Mouse (Mus musculus): Measurements from ENCODE around the gene Cul1. TPM values are rescaled to one million over a fixed set of nuclear protein-coding genes. Genes with fewer than 3 reads are reported as not detected.

Cul1 gene
- polyA plus RNA-seq, 1 experiment from 2014 or later, result 156 TPM

GRCm38 (mm10) chr6:47520030-47520429 lies 66.8 kb downstream of the Cul1 start:
- H3K27ac ChIP-seq, result no peak overlapping the region
- ATAC-seq (ENCODE audit: low FRiP score), result no peak
- H3K36me3 ChIP-seq, result peaks cover 84% of the 10 kb centered on the region
- no peaks in the 10 kb centered on the region for H3K27me3 ChIP-seq
- WGBS, result 89% methylated on average over 2 of the region's 2 CpGs
- H3K9me3 ChIP-seq (replicated peaks), result no peaks in the 10 kb centered on the region
- H3K4me1 ChIP-seq, result no peaks in the 10 kb centered on the region
- H3K9ac ChIP-seq, result no peak overlapping the region
- no peak overlapping the region for H3K4me2 ChIP-seq (replicated peaks)
- H3K4me3 ChIP-seq, result no peak overlapping the region

- Histone ChIP-seq H3K4me2 (replicated peaks) (no peak overlapping the region), H3K9ac (no peak overlapping the region), H3K9me3 (replicated peaks) (no peaks in the 10 kb centered on the region), H3K36me3 (peaks cover 85% of the 10 kb centered on the region), H3K27me3 (no peaks in the 10 kb centered on the region), H3K4me1 (no peaks in the 10 kb centered on the region), H3K4me3 (no peak overlapping the region), H3K27ac (no peak overlapping the region)
- ATAC-seq (ENCODE audit: low FRiP score), result no peak
- whole genome bisulfite sequencing, result 96% methylated on average over 3 of the region's 3 CpGs
Measured at GRCm38 (mm10) chr6:47522431-47522830, 69.2 kb downstream of the Cul1 start.

GRCm38 (mm10) chr6:47525041-47525440 lies 71.8 kb downstream of the Cul1 start:
- H3K4me3 ChIP-seq, result no peak overlapping the region
- ATAC-seq (ENCODE audit: low FRiP score), result no peak
- 83% methylated on average over 2 of the region's 2 CpGs for WGBS
- no peaks in the 10 kb centered on the region for H3K27me3 ChIP-seq
- no peak overlapping the region for H3K27ac ChIP-seq
- H3K36me3 ChIP-seq, result peaks cover 85% of the 10 kb centered on the region
- H3K4me2 ChIP-seq (replicated peaks), result no peak overlapping the region
- H3K9me3 ChIP-seq (replicated peaks), result no peaks in the 10 kb centered on the region
- no peaks in the 10 kb centered on the region for H3K4me1 ChIP-seq
- H3K9ac ChIP-seq, result no peak overlapping the region

GRCm38 (mm10) chr6:47526446-47526845 lies 73.2 kb downstream of the Cul1 start:
- H3K4me3 ChIP-seq, result no peak overlapping the region
- no peaks in the 10 kb centered on the region for H3K27me3 ChIP-seq
- WGBS, result 80% methylated on average over 4 of the region's 4 CpGs
- H3K9me3 ChIP-seq (replicated peaks), result no peaks in the 10 kb centered on the region
- no peaks in the 10 kb centered on the region for H3K4me1 ChIP-seq
- H3K27ac ChIP-seq, result no peak overlapping the region
- H3K4me2 ChIP-seq (replicated peaks), result no peak overlapping the region
- H3K36me3 ChIP-seq, result peaks cover 87% of the 10 kb centered on the region
- H3K9ac ChIP-seq, result no peak overlapping the region
- ATAC-seq (ENCODE audit: low FRiP score), result no peak

- Histone ChIP-seq H3K9ac (no peak overlapping the region), H3K27me3 (no peaks in the 10 kb centered on the region), H3K9me3 (replicated peaks) (no peaks in the 10 kb centered on the region), H3K4me2 (replicated peaks) (no peak overlapping the region), H3K4me1 (no peaks in the 10 kb centered on the region), H3K27ac (no peak overlapping the region), H3K36me3 (peaks cover 88% of the 10 kb centered on the region), H3K4me3 (no peak overlapping the region)
- WGBS, result 89% methylated on average over 2 of the region's 2 CpGs
- no peak for ATAC-seq (ENCODE audit: low FRiP score)
Measured at GRCm38 (mm10) chr6:47527129-47527528, 73.9 kb downstream of the Cul1 start.

- Histone ChIP-seq H3K36me3 (peaks cover 88% of the 10 kb centered on the region), H3K4me2 (replicated peaks) (no peak overlapping the region), H3K9me3 (replicated peaks) (no peaks in the 10 kb centered on the region), H3K4me1 (no peaks in the 10 kb centered on the region), H3K4me3 (no peak overlapping the region), H3K27me3 (no peaks in the 10 kb centered on the region), H3K9ac (no peak overlapping the region), H3K27ac (no peak overlapping the region)
- no peak for ATAC-seq (ENCODE audit: low FRiP score)
- 94% methylated on average over 1 of the region's 1 CpGs for whole genome bisulfite sequencing
Measured at GRCm38 (mm10) chr6:47527655-47528054, 74.5 kb downstream of the Cul1 start.

GRCm38 (mm10) chr6:47532547-47532946 lies 79.3 kb downstream of the Cul1 start:
- Histone ChIP-seq H3K4me2 (replicated peaks) (no peak overlapping the region), H3K4me3 (no peak overlapping the region), H3K36me3 (peaks cover 72% of the 10 kb centered on the region), H3K9me3 (replicated peaks) (no peaks in the 10 kb centered on the region), H3K9ac (no peak overlapping the region), H3K27me3 (no peaks in the 10 kb centered on the region), H3K4me1 (no peaks in the 10 kb centered on the region), H3K27ac (no peak overlapping the region)
- no peak for ATAC-seq (ENCODE audit: low FRiP score)
- 77% methylated on average over 1 of the region's 1 CpGs for WGBS

GRCm38 (mm10) chr6:47535333-47535732 lies 82.1 kb downstream of the Cul1 start:
- Histone ChIP-seq H3K9me3 (replicated peaks) (no peaks in the 10 kb centered on the region), H3K36me3 (peaks cover 50% of the 10 kb centered on the region), H3K4me3 (no peak overlapping the region), H3K9ac (no peak overlapping the region), H3K27ac (no peak overlapping the region), H3K4me1 (no peaks in the 10 kb centered on the region), H3K27me3 (no peaks in the 10 kb centered on the region), H3K4me2 (replicated peaks) (no peak overlapping the region)
- 93% methylated on average over 5 of the region's 5 CpGs for WGBS
- no peak for ATAC-seq (ENCODE audit: low FRiP score)

- no peak overlapping the region for H3K4me3 ChIP-seq
- H3K9me3 ChIP-seq (replicated peaks), result no peaks in the 10 kb centered on the region
- H3K27ac ChIP-seq, result no peak overlapping the region
- H3K9ac ChIP-seq, result no peak overlapping the region
- ATAC-seq (ENCODE audit: low FRiP score), result no peak
- H3K36me3 ChIP-seq, result peaks cover 64% of the 10 kb centered on the region
- no peak overlapping the region for H3K4me2 ChIP-seq (replicated peaks)
- no peaks in the 10 kb centered on the region for H3K4me1 ChIP-seq
- WGBS, result 96% methylated on average over 4 of the region's 4 CpGs
- H3K27me3 ChIP-seq, result no peaks in the 10 kb centered on the region
Measured at GRCm38 (mm10) chr6:47552280-47552679, 99.1 kb downstream of the Cul1 start.

GRCm38 (mm10) chr6:47559287-47559686 lies 106.1 kb downstream of the Cul1 start:
- Histone ChIP-seq H3K9ac (no peak overlapping the region), H3K27ac (no peak overlapping the region), H3K4me1 (no peaks in the 10 kb centered on the region), H3K36me3 (peaks cover 42% of the 10 kb centered on the region), H3K4me3 (no peak overlapping the region), H3K9me3 (replicated peaks) (no peaks in the 10 kb centered on the region), H3K27me3 (no peaks in the 10 kb centered on the region), H3K4me2 (replicated peaks) (no peak overlapping the region)
- ATAC-seq (ENCODE audit: low FRiP score), result no peak
- WGBS, result 91% methylated on average over 2 of the region's 2 CpGs

- Histone ChIP-seq H3K27ac (no peak overlapping the region), H3K9ac (no peak overlapping the region), H3K4me2 (replicated peaks) (no peak overlapping the region), H3K4me3 (no peak overlapping the region), H3K9me3 (replicated peaks) (no peaks in the 10 kb centered on the region), H3K4me1 (no peaks in the 10 kb centered on the region), H3K36me3 (peaks cover 34% of the 10 kb centered on the region), H3K27me3 (no peaks in the 10 kb centered on the region)
- no peak for ATAC-seq (ENCODE audit: low FRiP score)
Measured at GRCm38 (mm10) chr6:47560407-47560806, 107.2 kb downstream of the Cul1 start.

GRCm38 (mm10) chr6:47560846-47561245 lies 107.6 kb downstream of the Cul1 start:
- H3K27ac ChIP-seq, result no peak overlapping the region
- H3K27me3 ChIP-seq, result no peaks in the 10 kb centered on the region
- no peaks in the 10 kb centered on the region for H3K9me3 ChIP-seq (replicated peaks)
- H3K36me3 ChIP-seq, result peaks cover 31% of the 10 kb centered on the region
- no peaks in the 10 kb centered on the region for H3K4me1 ChIP-seq
- no peak overlapping the region for H3K4me2 ChIP-seq (replicated peaks)
- no peak overlapping the region for H3K4me3 ChIP-seq
- 97% methylated on average over 2 of the region's 2 CpGs for whole genome bisulfite sequencing
- no peak for ATAC-seq (ENCODE audit: low FRiP score)
- H3K9ac ChIP-seq, result no peak overlapping the region

GRCm38 (mm10) chr6:47561426-47561825 lies 108.2 kb downstream of the Cul1 start:
- H3K4me2 ChIP-seq (replicated peaks), result no peak overlapping the region
- H3K4me1 ChIP-seq, result no peaks in the 10 kb centered on the region
- H3K4me3 ChIP-seq, result no peak overlapping the region
- WGBS, result 94% methylated on average over 5 of the region's 5 CpGs
- no peak for ATAC-seq (ENCODE audit: low FRiP score)
- H3K9ac ChIP-seq, result no peak overlapping the region
- H3K27me3 ChIP-seq, result no peaks in the 10 kb centered on the region
- no peaks in the 10 kb centered on the region for H3K9me3 ChIP-seq (replicated peaks)
- peaks cover 32% of the 10 kb centered on the region for H3K36me3 ChIP-seq
- no peak overlapping the region for H3K27ac ChIP-seq

All from hindbrain, embryonic 12.5 days (tissue).